Mouse (Mus musculus) MEL (cell line): ENCODE results near the gene Smarcd2. TPM values are rescaled to one million over a fixed set of nuclear protein-coding genes. Genes with fewer than 3 reads are reported as not detected.

Experiments
- DNase-seq: peaks from one replicate; pipeline ENCODE4 v3.0.0; 2011; ENCODE audit warnings: low read depth, low spot score
- H3K27ac ChIP-seq: 2 replicates; pipeline ENCODE4 v1.5.1; 2012; ENCODE audit warnings: low read depth, mild to moderate bottlenecking, control low read depth, low read length, moderate library complexity; ENCODE audit not compliant: control insufficient read depth
- H3K27me3 ChIP-seq, 2 experiments: fragments of 150-350 bp in 1 of 2; sonication (generic) in 1 of 2; 2 replicates each; pipeline ENCODE4 v1.6.1; 2012; ENCODE audit warnings: low read length in 2 of 2, mild to moderate bottlenecking in 2 of 2, improper control_type of control experiment in 1 of 2, moderate library complexity in 1 of 2; ENCODE audit not compliant: insufficient read depth in 2 of 2, control insufficient read depth in 1 of 2
- H3K36me3 ChIP-seq, 2 experiments: 2 replicates each; pipeline ENCODE4 v1.6.1; 2012 to 2014; ENCODE audit warnings: low read length in 2 of 2, improper control_type of control experiment in 1 of 2, inconsistent platforms in 1 of 2, mild to moderate bottlenecking in 1 of 2; ENCODE audit not compliant: insufficient read depth in 2 of 2, control insufficient read depth in 1 of 2
- H3K4me1 ChIP-seq, 2 experiments: fragments of 150-350 bp in 1 of 2; sonication (generic) in 1 of 2; 2 replicates each; pipeline ENCODE4 v1.6.1; 2012; ENCODE audit warnings: low read length in 2 of 2, improper control_type of control experiment in 1 of 2, mild to moderate bottlenecking in 1 of 2; ENCODE audit not compliant: insufficient read depth in 2 of 2, control insufficient read depth in 1 of 2
- H3K4me3 ChIP-seq, 2 experiments: fragments of 150-350 bp in 1 of 2; sonication (generic) in 1 of 2; 2 replicates each; pipeline ENCODE4 v1.5.1; 2012; ENCODE audit warnings: low read depth in 2 of 2, low read length in 2 of 2, mild to moderate bottlenecking in 2 of 2, moderate library complexity in 2 of 2, control low read depth in 1 of 2, improper control_type of control experiment in 1 of 2; ENCODE audit not compliant: control insufficient read depth in 1 of 2, insufficient read depth in 1 of 2
- H3K79me2 ChIP-seq: 2 replicates; pipeline ENCODE4 v1.6.1; 2012; ENCODE audit warnings: mild to moderate bottlenecking, low read length, moderate library complexity; ENCODE audit not compliant: control insufficient read depth, poor library complexity, insufficient read depth
- H3K9ac ChIP-seq: 2 replicates; pipeline ENCODE4 v1.6.1; 2012; ENCODE audit warnings: low read depth, mild to moderate bottlenecking, control low read depth, low read length, moderate library complexity; ENCODE audit not compliant: control insufficient read depth, poor library complexity, severe bottlenecking
- H3K9me3 ChIP-seq: fragments of 150-350 bp; sonication (generic); replicated peaks from 2 replicates; pipeline ENCODE4 v1.6.1; 2012; ENCODE audit warnings: mild to moderate bottlenecking, low read length, improper control_type of control experiment, moderate library complexity; ENCODE audit not compliant: insufficient read depth
- CHD1 ChIP-seq: IDR thresholded peaks from 2 replicates; pipeline ENCODE4 v1.6.1; 2012; ENCODE audit warnings: low read depth, mild to moderate bottlenecking, inconsistent platforms, low read length, improper control_type of control experiment
- CHD2 ChIP-seq: IDR thresholded peaks from 2 replicates; pipeline ENCODE4 v1.6.1; 2011; ENCODE audit warnings: low read length, improper control_type of control experiment
- E2F4 ChIP-seq: IDR thresholded peaks from 2 replicates; pipeline ENCODE4 v1.6.1; 2011; ENCODE audit warnings: low read depth, low read length, improper control_type of control experiment, borderline replicate concordance
- ELF1 ChIP-seq: IDR thresholded peaks from 2 replicates; pipeline ENCODE4 v1.6.1; 2014; ENCODE audit warnings: low read depth, mild to moderate bottlenecking, inconsistent platforms, low read length, improper control_type of control experiment, moderate library complexity
- GABPA ChIP-seq: IDR thresholded peaks from 2 replicates; pipeline ENCODE4 v1.6.1; 2012; ENCODE audit warnings: low read depth, mild to moderate bottlenecking, inconsistent platforms, low read length, improper control_type of control experiment, moderate library complexity
- KAT2A ChIP-seq: conservative IDR thresholded peaks from 2 replicates; pipeline ENCODE4 v1.6.1; 2012; ENCODE audit warnings: low read depth, low read length, improper control_type of control experiment, inconsistent platforms
- MAFK ChIP-seq: IDR thresholded peaks from 2 replicates; pipeline ENCODE4 v1.6.1; 2011; ENCODE audit warnings: low read depth, mild to moderate bottlenecking, low read length, improper control_type of control experiment, borderline replicate concordance
- MXI1 ChIP-seq: IDR thresholded peaks from 2 replicates; pipeline ENCODE4 v1.6.1; 2011; ENCODE audit warnings: mild to moderate bottlenecking, low read depth, low read length, improper control_type of control experiment
- MYB ChIP-seq: IDR thresholded peaks from 2 replicates; pipeline ENCODE4 v1.6.1; 2011; ENCODE audit warnings: mild to moderate bottlenecking, low read depth, low read length, improper control_type of control experiment
- MYC ChIP-seq: IDR thresholded peaks from 2 replicates; pipeline ENCODE4 v1.6.1; 2011; ENCODE audit warnings: low read depth, mild to moderate bottlenecking, low read length, improper control_type of control experiment, moderate library complexity
- NRF1 ChIP-seq: IDR thresholded peaks from 2 replicates; pipeline ENCODE4 v1.6.1; 2014; ENCODE audit warnings: low read depth, mild to moderate bottlenecking, inconsistent platforms, low read length, improper control_type of control experiment, moderate library complexity; ENCODE audit not compliant: poor library complexity, insufficient read depth, severe bottlenecking
- POLR2A ChIP-seq, 2 experiments: IDR thresholded peaks; 2 replicates each; pipeline ENCODE4 v1.6.1; 2011 to 2012; ENCODE audit warnings: low read length in 2 of 2, mild to moderate bottlenecking in 2 of 2, control low read depth in 1 of 2, improper control_type of control experiment in 1 of 2, low read depth in 1 of 2, moderate library complexity in 1 of 2; ENCODE audit not compliant: control insufficient read depth in 1 of 2, insufficient read depth in 1 of 2, poor library complexity in 1 of 2
- RCOR1 ChIP-seq: IDR thresholded peaks from 2 replicates; pipeline ENCODE4 v1.6.1; 2012; ENCODE audit warnings: low read depth, mild to moderate bottlenecking, inconsistent platforms, low read length, improper control_type of control experiment
- SIN3A ChIP-seq: IDR thresholded peaks from 2 replicates; pipeline ENCODE4 v1.6.1; 2012; ENCODE audit warnings: low read length, improper control_type of control experiment, inconsistent platforms
- SMC3 ChIP-seq: IDR thresholded peaks from 2 replicates; pipeline ENCODE4 v1.6.1; 2011; ENCODE audit warnings: low read depth, low read length, improper control_type of control experiment
- TCF12 ChIP-seq: IDR thresholded peaks from 2 replicates; pipeline ENCODE4 v1.6.1; 2014; ENCODE audit warnings: low read depth, mild to moderate bottlenecking, inconsistent platforms, low read length, improper control_type of control experiment, moderate library complexity
- UBTF ChIP-seq: IDR thresholded peaks from 2 replicates; pipeline ENCODE4 v1.6.1; 2012; ENCODE audit warnings: low read depth, mild to moderate bottlenecking, inconsistent platforms, low read length, improper control_type of control experiment, moderate library complexity, borderline replicate concordance; ENCODE audit not compliant: insufficient read depth
- ZC3H11A ChIP-seq: IDR thresholded peaks from 2 replicates; pipeline ENCODE4 v1.6.1; 2012; ENCODE audit warnings: low read depth, mild to moderate bottlenecking, inconsistent platforms, low read length, improper control_type of control experiment
- ZMIZ1 ChIP-seq: IDR thresholded peaks from 2 replicates; pipeline ENCODE4 v1.6.1; 2012; ENCODE audit warnings: low read depth, mild to moderate bottlenecking, inconsistent platforms, low read length, improper control_type of control experiment, moderate library complexity
- ZNF384 ChIP-seq: IDR thresholded peaks from 2 replicates; pipeline ENCODE4 v1.6.1; 2012; ENCODE audit warnings: low read depth, mild to moderate bottlenecking, inconsistent platforms, low read length, improper control_type of control experiment
- polyA plus RNA-seq, 2 experiments: library from polyadenylated mRNA; stranded (reverse) in 1 of 2; unstranded in 1 of 2; fragments of >175 nt in 1 of 2; fragments of >200 nt in 1 of 2; gene quantifications; 2 replicates each; pipeline versions ENCODE4 v1.2.1 to v1.2.4; 2012; ENCODE audit warnings: low replicate concordance in 2 of 2, low read depth in 1 of 2; ENCODE audit not compliant: insufficient read length in 2 of 2, insufficient read depth in 1 of 2, missing spikeins in 1 of 2
- total RNA-seq: library from RNA; depleted of rRNA; stranded (reverse); fragments of 300-350 nt; gene quantifications from 2 replicates; pipeline ENCODE4 v1.2.3, GENCODE M21; 2012

The Smarcd2 gene
- total and polyA plus RNA-seq, 3 experiments: 123 to 131 TPM; not detected in 1

GRCm38 (mm10) chr11:106215927-106216729 is 56.6 kb downstream of the Smarcd2 start, which contains the start of gene Ccdc47 (continued):
- TF ChIP-seq ZMIZ1 (no peak), KAT2A (no peak)

- TF ChIP-seq MXI1 (peak; percentile 75), MYC (no peak), CHD1 (0 out of 2 replicates have a peak, but pooled peaks have one; percentile 81), SIN3A (peak; percentile 54)
- TF ChIP-seq, all 39 proteins: peak for 3
- H3K27me3 ChIP-seq: no peaks in the 10 kb centered on the region
- peak overlapping the region; percentile 85 for H3K27ac ChIP-seq
- H3K79me2 ChIP-seq: peaks cover 58% of the 10 kb centered on the region
- peak; percentile 56 for DNase-seq
- peaks cover 0 to 19% of the 10 kb centered on the region in 2 experiments; a peak in 3 of 4 replicates for H3K4me1 ChIP-seq
- H3K36me3 ChIP-seq: peaks cover 22 to 32% of the 10 kb centered on the region in 2 experiments
- H3K4me3 ChIP-seq: peak overlapping the region; percentile 47 to 86
- no peaks in the 10 kb centered on the region for H3K9me3 ChIP-seq
- H3K9ac ChIP-seq: peak overlapping the region; percentile 86
Measured at GRCm38 (mm10) chr11:106215450-106215859, 57.3 kb downstream of the Smarcd2 start.

GRCm38 (mm10) chr11:106214856-106215255 is 57.9 kb downstream of the Smarcd2 start:
- H3K36me3 ChIP-seq: peaks cover 25 to 30% of the 10 kb centered on the region in 2 experiments
- TF ChIP-seq NRF1: no peak
- TF ChIP-seq ZNF384: no peak
- no peak for TF ChIP-seq E2F4
- TF ChIP-seq GABPA: no peak
- TF ChIP-seq TCF12: no peak
- TF ChIP-seq UBTF: no peak
- TF ChIP-seq POLR2A (IDR thresholded peaks at IDR 0.05; ENCODE audit: control insufficient read depth in 1 of 2, insufficient read depth in 1 of 2, low read depth in 1 of 2, low read length in 2 of 2, poor library complexity in 1 of 2): no peak
- no peak for TF ChIP-seq MYB
- no peak for TF ChIP-seq KAT2A
- no peak for TF ChIP-seq ZMIZ1
- TF ChIP-seq ELF1: no peak
- no peak for TF ChIP-seq MXI1
- no peak for TF ChIP-seq SMC3
- no peak for TF ChIP-seq CHD2
- TF ChIP-seq ZC3H11A: no peak
- no peak for TF ChIP-seq RCOR1
- no peak for TF ChIP-seq MAFK
- H3K27ac ChIP-seq: peak overlapping the region; percentile 85
- H3K79me2 ChIP-seq: peaks cover 53% of the 10 kb centered on the region
- peaks cover 0 to 19% of the 10 kb centered on the region in 2 experiments; a peak in 3 of 4 replicates for H3K4me1 ChIP-seq
- H3K27me3 ChIP-seq: no peaks in the 10 kb centered on the region
- peak overlapping the region; percentile 86 for H3K9ac ChIP-seq
- no peak for DNase-seq
- H3K9me3 ChIP-seq: no peaks in the 10 kb centered on the region
- peak overlapping the region; percentile 47 to 86 for H3K4me3 ChIP-seq
